Mouse (Mus musculus) bone marrow, adult 2 months (tissue): ENCODE measurements around the gene Zscan5b.

Experiments
- CTCF ChIP-seq: fragments of 200-500 bp; IDR thresholded peaks from 2 replicates; pipeline ENCODE4 v1.5.1; 2011; ENCODE audit warnings: low read length, control low read depth; ENCODE audit not compliant: control insufficient read depth, insufficient read depth
- POLR2A ChIP-seq: fragments of 200-500 bp; IDR thresholded peaks from 2 replicates; pipeline ENCODE4 v1.6.1; 2011; ENCODE audit warnings: low read depth, mild to moderate bottlenecking, control low read depth, low read length, borderline replicate concordance; ENCODE audit not compliant: control insufficient read depth

GRCm38 (mm10) chr7:6286921-6287531 is 64.9 kb downstream of the Zscan5b start:
- TF ChIP-seq CTCF (no peak), POLR2A (no peak)
